Mouse (Mus musculus): ENCODE data around the gene Cplx3. TPM values are rescaled to one million over a fixed set of nuclear protein-coding genes. Genes with fewer than 3 reads are reported as not detected.

The Cplx3 gene
- polyA plus RNA-seq, 1 experiment from 2014 or later, result not detected

DNA sequence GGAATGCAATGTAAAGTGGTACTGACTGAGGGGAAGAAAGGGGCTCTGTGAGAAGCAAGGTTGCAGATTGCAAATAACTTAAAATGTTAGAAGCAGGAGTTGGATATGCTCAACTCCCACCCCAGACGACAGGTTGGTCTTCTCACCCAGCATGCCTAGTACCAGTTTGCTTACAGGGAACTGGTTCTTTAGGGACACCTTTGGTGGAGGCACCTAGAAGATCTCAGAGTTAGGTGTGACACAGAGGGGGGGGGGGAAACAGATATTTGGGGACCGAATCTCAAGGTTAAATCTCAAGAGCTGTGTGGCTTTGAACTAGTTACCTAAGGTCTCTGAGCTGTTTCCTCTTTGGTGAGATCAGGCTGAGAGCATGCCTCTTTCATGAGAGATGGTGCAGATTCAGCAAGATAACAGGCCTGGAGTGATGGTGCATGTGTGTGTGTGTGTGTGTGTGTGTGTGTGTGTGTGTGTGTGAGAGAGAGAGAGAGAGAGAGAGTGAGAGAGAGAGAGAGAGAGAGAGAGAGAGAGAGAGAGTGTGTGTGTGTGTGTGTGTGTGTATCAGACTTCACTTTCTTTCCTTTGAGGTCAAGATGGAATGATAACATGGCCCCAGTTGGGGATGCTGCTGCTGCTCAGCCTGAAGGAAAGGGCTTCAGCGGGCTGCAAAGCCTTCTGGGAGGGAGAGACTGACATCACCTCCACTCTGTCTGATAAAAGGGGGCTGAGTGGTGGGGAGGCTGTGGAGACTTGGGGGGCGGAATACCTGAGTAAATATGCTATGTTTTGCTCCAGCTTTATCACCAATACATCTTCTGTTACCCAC is 41.4 kb upstream of the Cplx3 start:
- Histone ChIP-seq H3K4me3 (ENCODE audit: low read depth, low read length) (no peak overlapping the region), H3K9me3 (ENCODE audit: control insufficient read depth, low read length) (no peaks in the 10 kb centered on the region), H3K4me1 (ENCODE audit: control insufficient read depth, insufficient read depth, low read length) (peaks cover 22% of the 10 kb centered on the region), H3K27me3 (ENCODE audit: control insufficient read depth, insufficient read depth, low read length) (no peaks in the 10 kb centered on the region), H3K36me3 (ENCODE audit: control insufficient read depth, insufficient read depth, low read length) (no peaks in the 10 kb centered on the region), H3K9ac (ENCODE audit: low read length) (no peak overlapping the region), H3K27ac (replicated peaks; ENCODE audit: low read depth, low read length) (no peak overlapping the region), H3K4me2 (ENCODE audit: low read depth, severe bottlenecking) (no peak overlapping the region)
- no peak for ATAC-seq (ENCODE audit: insufficient number of reproducible peaks, low FRiP score, low TSS enrichment, low read depth)
- WGBS, result 77% methylated on average over 4 of the region's 4 CpGs
- no peak for DNase-seq (ENCODE audit: low spot score)

DNA sequence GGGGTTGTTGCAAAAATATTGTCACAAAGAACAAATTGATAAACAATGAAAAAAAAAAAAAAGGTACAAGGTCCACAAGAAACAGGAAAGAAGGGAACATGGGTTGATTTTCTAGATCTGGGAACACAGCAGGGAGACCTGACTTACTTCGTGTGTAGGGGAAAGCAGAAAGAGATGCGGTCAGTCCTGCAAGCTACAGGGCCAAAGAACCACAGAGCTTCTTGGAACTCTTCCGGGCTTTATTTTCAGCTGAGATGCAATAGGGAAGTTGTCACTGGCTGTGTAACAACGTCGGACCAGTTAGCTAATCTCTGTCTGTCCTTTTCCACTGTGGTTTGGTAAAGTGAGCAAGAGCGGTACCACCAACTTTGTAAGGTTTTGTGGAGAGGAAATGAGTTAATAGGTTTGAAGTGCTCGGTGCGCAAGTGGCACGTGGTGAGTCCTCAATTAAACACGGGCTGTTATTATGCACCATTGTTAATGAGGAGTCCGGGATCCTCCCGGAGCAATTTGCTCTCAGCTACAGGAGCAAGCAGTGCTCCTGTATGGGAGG is 40.5 kb upstream of the Cplx3 start:
- WGBS, result 65% methylated on average over 12 of the region's 12 CpGs
- DNase-seq (ENCODE audit: low spot score) (no peak), ATAC-seq (ENCODE audit: insufficient number of reproducible peaks, low FRiP score, low TSS enrichment, low read depth) (no peak)
- Histone ChIP-seq H3K27ac (replicated peaks; ENCODE audit: low read depth, low read length) (no peak overlapping the region), H3K9me3 (ENCODE audit: control insufficient read depth, low read length) (no peaks in the 10 kb centered on the region), H3K27me3 (ENCODE audit: control insufficient read depth, insufficient read depth, low read length) (no peaks in the 10 kb centered on the region), H3K36me3 (ENCODE audit: control insufficient read depth, insufficient read depth, low read length) (no peaks in the 10 kb centered on the region), H3K4me2 (ENCODE audit: low read depth, severe bottlenecking) (no peak overlapping the region), H3K4me1 (ENCODE audit: control insufficient read depth, insufficient read depth, low read length) (peaks cover 26% of the 10 kb centered on the region), H3K9ac (ENCODE audit: low read length) (no peak overlapping the region), H3K4me3 (ENCODE audit: low read depth, low read length) (no peak overlapping the region)

- peak overlapping the region; percentile 97 for H3K9ac ChIP-seq (ENCODE audit: low read length)
- peak; percentile 95 for DNase-seq (ENCODE audit: low spot score)
- peak; percentile 82 for ATAC-seq (ENCODE audit: insufficient number of reproducible peaks, low FRiP score, low TSS enrichment, low read depth)
- no peaks in the 10 kb centered on the region for H3K36me3 ChIP-seq (ENCODE audit: control insufficient read depth, insufficient read depth, low read length)
- peaks cover 31% of the 10 kb centered on the region for H3K4me1 ChIP-seq (ENCODE audit: control insufficient read depth, insufficient read depth, low read length)
- H3K4me2 ChIP-seq (ENCODE audit: low read depth, severe bottlenecking), result peak overlapping the region; percentile 95
- 0% methylated on average over 56 of the region's 85 CpGs for WGBS
- peak overlapping the region; percentile 81 for H3K27ac ChIP-seq (replicated peaks; ENCODE audit: low read depth, low read length)
- no peaks in the 10 kb centered on the region for H3K27me3 ChIP-seq (ENCODE audit: control insufficient read depth, insufficient read depth, low read length)
- H3K9me3 ChIP-seq (ENCODE audit: control insufficient read depth, low read length), result no peaks in the 10 kb centered on the region
- peak overlapping the region; percentile 97 for H3K4me3 ChIP-seq (ENCODE audit: low read depth, low read length)
Measured at GRCm38 (mm10) chr9:57644944-57645893, 39.1 kb upstream of the Cplx3 start.

DNA sequence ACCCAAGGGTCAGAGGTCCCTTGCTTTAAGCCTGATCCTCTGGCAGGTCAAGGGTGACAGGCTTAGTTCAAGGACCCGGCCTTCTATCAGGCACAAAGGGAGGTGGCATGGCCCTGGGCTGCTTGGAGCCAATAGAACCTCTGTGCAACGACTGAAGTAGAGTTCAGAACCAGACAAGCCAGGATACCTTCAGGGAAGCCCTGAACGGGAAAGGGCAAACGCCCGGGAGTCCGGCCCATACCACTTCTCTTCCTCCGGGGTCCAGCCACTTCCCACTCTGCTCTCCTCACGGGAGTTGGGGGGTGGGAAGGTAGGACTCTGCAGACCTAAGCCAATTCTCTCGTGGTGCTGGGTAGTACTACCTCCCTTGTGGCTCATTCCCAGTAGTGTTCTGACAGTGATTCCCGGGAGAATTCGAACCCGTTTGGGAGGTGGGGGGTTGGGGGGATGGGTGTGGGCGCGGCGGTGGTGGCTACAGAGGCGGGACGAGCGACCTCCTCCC is 38.4 kb upstream of the Cplx3 start:
- Histone ChIP-seq H3K27me3 (ENCODE audit: control insufficient read depth, insufficient read depth, low read length) (no peaks in the 10 kb centered on the region), H3K27ac (replicated peaks; ENCODE audit: low read depth, low read length) (peak overlapping the region; percentile 81), H3K4me2 (ENCODE audit: low read depth, severe bottlenecking) (peak overlapping the region; percentile 95), H3K4me1 (ENCODE audit: control insufficient read depth, insufficient read depth, low read length) (peaks cover 39% of the 10 kb centered on the region), H3K4me3 (ENCODE audit: low read depth, low read length) (peak overlapping the region; percentile 97), H3K9me3 (ENCODE audit: control insufficient read depth, low read length) (no peaks in the 10 kb centered on the region), H3K9ac (ENCODE audit: low read length) (peak overlapping the region; percentile 97), H3K36me3 (ENCODE audit: control insufficient read depth, insufficient read depth, low read length) (no peaks in the 10 kb centered on the region)
- ATAC-seq (ENCODE audit: insufficient number of reproducible peaks, low FRiP score, low TSS enrichment, low read depth) (peak; percentile 20; the same call in 1 of the 2 replicates), DNase-seq (ENCODE audit: low spot score) (no peak)
- under 1% methylated on average over 18 of the region's 18 CpGs for WGBS

DNA sequence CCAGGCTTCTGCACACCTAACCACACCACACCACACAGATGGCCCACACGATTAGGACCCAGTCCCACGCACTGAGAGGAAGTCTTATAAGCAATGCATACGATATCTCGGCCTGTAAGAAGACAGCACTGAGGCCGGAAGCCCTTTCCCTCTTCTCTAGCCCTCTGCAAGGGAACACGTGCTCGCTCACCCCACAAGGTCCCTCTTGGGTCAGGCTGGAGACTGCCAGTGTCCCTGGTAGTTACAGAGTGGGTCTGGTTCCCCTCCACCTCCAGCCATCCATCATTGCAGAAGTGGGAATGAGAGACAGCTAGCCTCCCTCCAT is 37.7 kb upstream of the Cplx3 start:
- WGBS, result 58% methylated on average over 7 of the region's 7 CpGs
- peaks cover 45% of the 10 kb centered on the region for H3K4me1 ChIP-seq (ENCODE audit: control insufficient read depth, insufficient read depth, low read length)
- DNase-seq (ENCODE audit: low spot score) (no peak), ATAC-seq (ENCODE audit: insufficient number of reproducible peaks, low FRiP score, low TSS enrichment, low read depth) (no peak)
- no peaks in the 10 kb centered on the region for H3K27me3 ChIP-seq (ENCODE audit: control insufficient read depth, insufficient read depth, low read length)
- H3K4me2 ChIP-seq (ENCODE audit: low read depth, severe bottlenecking), result peak overlapping the region; percentile 95
- peak overlapping the region; percentile 97; the same call in 1 of the 2 replicates for H3K9ac ChIP-seq (ENCODE audit: low read length)
- no peaks in the 10 kb centered on the region for H3K36me3 ChIP-seq (ENCODE audit: control insufficient read depth, insufficient read depth, low read length)
- H3K9me3 ChIP-seq (ENCODE audit: control insufficient read depth, low read length), result no peaks in the 10 kb centered on the region
- peak overlapping the region; percentile 97 for H3K4me3 ChIP-seq (ENCODE audit: low read depth, low read length)
- no peak overlapping the region for H3K27ac ChIP-seq (replicated peaks; ENCODE audit: low read depth, low read length)

- H3K36me3 ChIP-seq (ENCODE audit: control insufficient read depth, insufficient read depth, low read length), result no peaks in the 10 kb centered on the region
- no peaks in the 10 kb centered on the region for H3K27me3 ChIP-seq (ENCODE audit: control insufficient read depth, insufficient read depth, low read length)
- WGBS, result 79% methylated on average over 9 of the region's 9 CpGs
- ATAC-seq (ENCODE audit: insufficient number of reproducible peaks, low FRiP score, low TSS enrichment, low read depth), result no peak
- H3K4me1 ChIP-seq (ENCODE audit: control insufficient read depth, insufficient read depth, low read length), result peaks cover 50% of the 10 kb centered on the region
- H3K4me2 ChIP-seq (ENCODE audit: low read depth, severe bottlenecking), result peak overlapping the region; percentile 95
- H3K9me3 ChIP-seq (ENCODE audit: control insufficient read depth, low read length), result no peaks in the 10 kb centered on the region
- H3K27ac ChIP-seq (replicated peaks; ENCODE audit: low read depth, low read length), result no peak overlapping the region
- peak overlapping the region; percentile 97 for H3K4me3 ChIP-seq (ENCODE audit: low read depth, low read length)
- no peak for DNase-seq (ENCODE audit: low spot score)
- H3K9ac ChIP-seq (ENCODE audit: low read length), result peak overlapping the region; percentile 97; the same call in 1 of the 2 replicates
Measured at GRCm38 (mm10) chr9:57643169-57643855, 37.2 kb upstream of the Cplx3 start.

DNA sequence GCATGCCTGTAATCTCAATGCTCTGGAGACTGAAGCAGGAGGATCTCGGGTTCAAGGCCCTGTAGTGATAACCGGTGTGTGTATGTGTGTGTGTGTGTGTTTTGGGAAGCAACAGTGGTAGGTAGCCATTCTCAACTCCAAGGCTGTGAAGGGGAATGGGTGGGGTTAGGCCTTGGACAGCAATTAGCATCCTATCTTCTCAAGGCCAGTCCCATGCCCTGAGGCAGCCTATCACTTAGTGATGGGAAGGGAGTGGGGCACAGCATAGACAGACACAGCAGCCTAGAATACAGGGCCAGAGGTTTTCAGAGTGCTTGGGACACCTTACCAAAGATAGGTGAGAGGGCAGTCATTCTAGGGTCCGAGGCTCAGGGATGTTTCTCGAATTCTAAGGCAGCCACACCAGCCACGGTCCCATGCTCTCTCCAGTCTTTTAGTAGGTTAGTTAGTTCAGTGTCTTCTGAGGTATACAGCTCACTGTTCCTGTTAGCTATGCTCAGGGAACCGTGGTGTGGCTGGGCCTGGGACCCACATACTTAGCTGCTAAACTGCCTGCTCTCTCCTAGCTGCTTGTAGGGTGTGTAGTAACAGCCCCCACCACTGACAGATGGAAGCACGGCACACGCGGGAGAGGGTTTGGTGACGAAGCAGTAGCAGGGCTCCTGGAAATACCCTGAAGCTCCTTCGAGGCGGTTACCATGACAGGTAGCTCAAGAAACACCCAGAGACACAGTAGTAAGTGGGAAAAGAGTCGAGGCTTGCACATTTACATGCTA is 35.9 kb upstream of the Cplx3 start:
- DNase-seq (ENCODE audit: low spot score), result no peak
- H3K4me3 ChIP-seq (ENCODE audit: low read depth, low read length), result no peak overlapping the region
- no peak overlapping the region for H3K27ac ChIP-seq (replicated peaks; ENCODE audit: low read depth, low read length)
- H3K36me3 ChIP-seq (ENCODE audit: control insufficient read depth, insufficient read depth, low read length), result no peaks in the 10 kb centered on the region
- WGBS, result 88% methylated on average over 13 of the region's 13 CpGs
- no peak overlapping the region for H3K4me2 ChIP-seq (ENCODE audit: low read depth, severe bottlenecking)
- ATAC-seq (ENCODE audit: insufficient number of reproducible peaks, low FRiP score, low TSS enrichment, low read depth), result no peak
- H3K4me1 ChIP-seq (ENCODE audit: control insufficient read depth, insufficient read depth, low read length), result peaks cover 62% of the 10 kb centered on the region
- no peaks in the 10 kb centered on the region for H3K9me3 ChIP-seq (ENCODE audit: control insufficient read depth, low read length)
- H3K27me3 ChIP-seq (ENCODE audit: control insufficient read depth, insufficient read depth, low read length), result no peaks in the 10 kb centered on the region
- no peak overlapping the region for H3K9ac ChIP-seq (ENCODE audit: low read length)
